Mouse (Mus musculus) MEL (cell line): Measurements from ENCODE around the gene St6galnac4.

Experiments used
- CHD2 ChIP-seq: IDR thresholded peaks from 2 replicates; pipeline ENCODE4 v1.6.1; 2011; ENCODE audit warnings: low read length, improper control_type of control experiment
- CTCF ChIP-seq, 3 experiments: IDR thresholded peaks in 2 of 3; conservative IDR thresholded peaks in 1 of 3; 2 replicates each; pipeline ENCODE4 v1.5.1; 2011 to 2012; ENCODE audit warnings: low read length in 3 of 3, low read depth in 2 of 3, mild to moderate bottlenecking in 2 of 3, improper control_type of control experiment in 1 of 3, inconsistent platforms in 1 of 3, mixed read lengths in 1 of 3, moderate library complexity in 1 of 3; ENCODE audit not compliant: control insufficient read depth in 1 of 3, insufficient read depth in 1 of 3, poor library complexity in 1 of 3, severe bottlenecking in 1 of 3
- POLR2A ChIP-seq, 2 experiments: IDR thresholded peaks; 2 replicates each; pipeline ENCODE4 v1.6.1; 2011 to 2012; ENCODE audit warnings: low read length in 2 of 2, mild to moderate bottlenecking in 2 of 2, control low read depth in 1 of 2, improper control_type of control experiment in 1 of 2, low read depth in 1 of 2, moderate library complexity in 1 of 2; ENCODE audit not compliant: control insufficient read depth in 1 of 2, insufficient read depth in 1 of 2, poor library complexity in 1 of 2
- ZC3H11A ChIP-seq: IDR thresholded peaks from 2 replicates; pipeline ENCODE4 v1.6.1; 2012; ENCODE audit warnings: low read depth, mild to moderate bottlenecking, inconsistent platforms, low read length, improper control_type of control experiment

DNA sequence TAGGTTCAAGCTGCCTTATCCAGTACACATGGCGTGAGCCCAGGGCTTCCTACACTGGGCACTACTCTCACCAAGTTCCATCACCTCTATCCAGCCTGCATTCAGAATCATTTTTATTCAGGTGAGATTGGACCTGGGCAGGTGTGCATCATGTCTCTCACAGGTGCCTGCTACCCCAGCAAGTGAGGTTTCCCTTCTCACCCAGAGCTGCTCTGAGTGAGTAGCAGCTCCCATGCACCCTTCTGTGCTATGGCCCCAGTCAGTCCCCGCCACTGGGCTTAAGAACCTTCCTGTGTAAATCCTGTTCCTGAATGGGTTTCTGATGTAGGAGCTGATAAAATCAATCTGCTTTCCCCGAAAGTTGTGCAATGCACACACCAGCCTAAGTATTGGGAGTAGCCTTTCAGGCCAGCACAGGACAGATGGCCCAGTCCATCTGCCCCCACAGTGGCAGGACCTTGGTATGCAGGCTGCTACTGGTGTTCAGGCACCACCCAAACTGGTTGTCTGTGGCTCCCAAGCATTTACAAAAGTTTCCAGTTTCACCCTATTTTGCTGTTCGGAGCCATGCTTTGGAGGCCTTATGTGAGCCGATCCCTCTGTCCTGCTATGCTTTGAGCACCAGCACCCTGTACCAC lies 37.3 kb downstream of the St6galnac4 start:
- TF ChIP-seq CHD2 (no peak), POLR2A (IDR thresholded peaks at IDR 0.05; ENCODE audit: control insufficient read depth in 1 of 2, insufficient read depth in 1 of 2, low read depth in 1 of 2, low read length in 2 of 2, poor library complexity in 1 of 2) (no peak), ZC3H11A (no peak), CTCF (IDR thresholded peaks at IDR 0.05 in 2 of 3, conservative IDR thresholded peaks at IDR 0.05 in 1 of 3; ENCODE audit: control insufficient read depth in 1 of 3, insufficient read depth in 1 of 3, low read depth in 2 of 3, low read length in 3 of 3, poor library complexity in 1 of 3, severe bottlenecking in 1 of 3) (no peak)
